Mouse (Mus musculus): ENCODE measurements around the gene 1700011L22Rik. TPM values are rescaled to one million over a fixed set of nuclear protein-coding genes. Genes with fewer than 3 reads are reported as not detected.

The 1700011L22Rik gene
- polyA plus RNA-seq, 1 experiment from 2014 or later = not detected

DNA sequence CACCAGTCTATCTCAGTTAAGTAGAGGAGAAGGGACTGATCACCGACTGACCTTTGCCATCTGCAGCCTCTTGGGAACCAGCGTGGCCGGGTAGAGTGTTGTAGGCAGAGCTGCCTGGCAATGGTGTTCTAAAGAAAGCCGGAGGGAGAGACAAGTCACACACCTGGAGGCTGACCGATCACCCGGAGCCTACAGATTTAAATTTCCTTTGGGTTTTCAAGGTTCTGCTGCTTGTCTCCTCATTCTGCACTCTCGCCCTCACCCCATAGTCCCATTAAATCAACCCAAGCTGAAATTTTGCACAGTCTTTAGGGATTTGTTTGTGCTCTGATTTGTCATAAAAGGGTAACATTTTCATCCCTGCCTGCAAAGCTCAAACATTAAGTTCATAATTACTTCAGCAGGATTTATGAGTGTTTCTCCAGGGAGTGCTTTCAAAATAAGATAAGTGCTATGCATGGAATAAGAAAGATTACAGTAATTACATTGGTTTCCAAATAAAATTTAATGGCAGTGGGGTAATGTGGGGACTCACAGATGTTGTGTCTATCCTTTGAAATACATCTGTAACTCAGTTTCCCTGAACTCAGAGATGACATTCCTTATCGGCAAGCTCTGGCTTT, 19.0 kb downstream of the 1700011L22Rik start:
- Histone ChIP-seq H3K4me1 (replicated peaks) (no peaks in the 10 kb centered on the region), H3K4me3 (no peak overlapping the region), H3K9me3 (no peaks in the 10 kb centered on the region), H3K36me3 (no peaks in the 10 kb centered on the region), H3K4me2 (no peak overlapping the region), H3K9ac (no peak overlapping the region), H3K27ac (replicated peaks) (no peak overlapping the region), H3K27me3 (no peaks in the 10 kb centered on the region)
- ATAC-seq (ENCODE audit: low FRiP score, low read depth) = no peak
- WGBS = 80% methylated on average over 8 of the region's 8 CpGs

DNA sequence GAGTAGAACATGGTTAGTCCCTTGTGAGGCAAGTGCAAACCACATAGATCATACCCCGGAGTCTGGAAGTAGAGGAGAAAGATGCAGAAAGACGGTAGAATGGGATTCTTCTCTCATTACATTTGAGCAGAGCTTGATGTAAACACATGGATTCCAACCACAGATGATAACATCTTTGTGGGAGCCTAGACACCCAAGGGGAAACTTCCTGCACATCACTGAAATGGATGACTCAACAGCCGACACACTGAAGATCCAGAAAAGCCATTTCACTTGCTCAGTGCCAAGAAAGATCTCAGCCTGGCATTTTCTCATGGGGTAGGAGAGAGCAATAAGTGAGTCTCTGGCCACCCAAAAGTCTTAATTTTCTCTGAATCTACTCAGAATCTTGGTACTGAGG, 20.5 kb downstream of the 1700011L22Rik start:
- Histone ChIP-seq H3K4me2 (no peak overlapping the region), H3K4me1 (replicated peaks) (no peaks in the 10 kb centered on the region), H3K4me3 (no peak overlapping the region), H3K9me3 (no peaks in the 10 kb centered on the region), H3K27me3 (no peaks in the 10 kb centered on the region), H3K36me3 (no peaks in the 10 kb centered on the region), H3K9ac (no peak overlapping the region), H3K27ac (replicated peaks) (no peak overlapping the region)
- WGBS = 93% methylated on average over 3 of the region's 3 CpGs
- no peak for ATAC-seq (ENCODE audit: low FRiP score, low read depth)

DNA sequence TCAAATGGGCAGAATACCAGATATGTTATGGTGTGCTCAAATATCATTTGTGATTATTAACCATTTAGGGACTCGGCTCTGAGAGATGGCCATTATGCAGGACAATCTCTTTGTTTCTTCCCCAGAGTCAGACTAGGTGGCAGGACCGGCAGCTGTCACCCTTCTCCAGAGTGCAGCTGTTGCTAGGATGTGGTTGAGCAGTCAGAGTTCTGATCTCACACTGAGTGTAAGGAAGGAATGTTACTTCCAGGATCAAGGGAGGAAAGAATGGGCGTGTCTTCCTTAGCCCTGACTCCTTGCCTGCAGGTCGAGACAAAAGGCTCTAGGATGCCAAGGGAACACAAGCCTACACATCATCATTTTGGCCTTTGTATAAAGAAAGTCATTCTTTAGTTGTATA, 21.2 kb downstream of the 1700011L22Rik start:
- no peak overlapping the region for H3K9ac ChIP-seq
- 77% methylated on average over 4 of the region's 4 CpGs for WGBS
- no peak overlapping the region for H3K27ac ChIP-seq (replicated peaks)
- H3K4me1 ChIP-seq (replicated peaks) = 0 out of 2 replicates have a peak, but pooled peaks cover 6% of the 10 kb centered on the region
- no peaks in the 10 kb centered on the region for H3K9me3 ChIP-seq
- no peak overlapping the region for H3K4me3 ChIP-seq
- no peak for ATAC-seq (ENCODE audit: low FRiP score, low read depth)
- no peaks in the 10 kb centered on the region for H3K27me3 ChIP-seq
- H3K4me2 ChIP-seq = no peak overlapping the region
- H3K36me3 ChIP-seq = no peaks in the 10 kb centered on the region

DNA sequence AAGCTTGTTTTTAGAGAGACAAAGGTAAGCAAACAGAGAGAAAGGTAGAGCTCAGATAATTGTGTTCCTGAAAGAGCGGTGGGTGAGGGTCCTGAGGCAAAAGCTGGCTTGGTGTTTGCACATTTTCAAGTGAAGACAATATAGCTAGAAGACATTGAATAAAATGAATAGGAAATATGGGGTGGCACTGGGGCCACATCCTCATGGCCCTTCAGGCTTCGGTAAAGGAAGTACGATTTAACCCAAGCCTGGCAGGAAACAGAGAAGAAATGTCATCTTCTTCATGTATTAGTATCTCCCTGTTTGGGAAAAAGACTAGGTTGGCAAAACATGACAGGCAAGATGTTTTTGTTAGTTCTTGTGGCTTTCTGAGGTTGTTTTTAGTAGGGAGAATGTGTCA, 22.3 kb downstream of the 1700011L22Rik start:
- no peak for ATAC-seq (ENCODE audit: low FRiP score, low read depth)
- Histone ChIP-seq H3K27ac (replicated peaks) (no peak overlapping the region), H3K9ac (no peak overlapping the region), H3K36me3 (no peaks in the 10 kb centered on the region), H3K27me3 (no peaks in the 10 kb centered on the region), H3K4me2 (no peak overlapping the region), H3K4me3 (no peak overlapping the region), H3K4me1 (replicated peaks) (peaks cover 9% of the 10 kb centered on the region; the same call in 1 of the 2 replicates), H3K9me3 (no peaks in the 10 kb centered on the region)
- 97% methylated on average over 3 of the region's 3 CpGs for WGBS

DNA sequence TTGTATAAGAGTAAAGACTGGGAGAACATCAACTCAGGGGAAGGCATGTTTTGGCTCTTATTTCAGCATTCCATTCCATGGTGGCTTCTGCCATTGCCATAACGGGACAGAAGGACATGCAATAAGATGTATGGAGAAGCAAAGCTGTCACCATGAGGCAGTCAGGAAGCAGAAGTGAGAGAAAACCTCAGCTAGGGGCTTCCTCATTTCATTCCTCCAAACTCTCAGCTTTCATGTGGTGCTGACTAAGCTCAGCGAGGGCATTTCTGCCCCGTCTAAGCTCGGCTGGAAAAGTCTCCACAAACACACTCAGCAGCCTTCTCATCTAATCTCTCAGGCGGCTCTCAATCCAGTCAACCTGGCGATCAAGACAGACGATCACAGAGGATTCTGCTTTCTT, 22.8 kb downstream of the 1700011L22Rik start:
- no peak overlapping the region for H3K9ac ChIP-seq
- H3K27ac ChIP-seq (replicated peaks) = no peak overlapping the region
- no peak overlapping the region for H3K4me3 ChIP-seq
- peaks cover 9% of the 10 kb centered on the region; the same call in 1 of the 2 replicates for H3K4me1 ChIP-seq (replicated peaks)
- no peaks in the 10 kb centered on the region for H3K27me3 ChIP-seq
- no peaks in the 10 kb centered on the region for H3K9me3 ChIP-seq
- ATAC-seq (ENCODE audit: low FRiP score, low read depth) = no peak
- H3K4me2 ChIP-seq = no peak overlapping the region
- no peaks in the 10 kb centered on the region for H3K36me3 ChIP-seq
- WGBS = 90% methylated on average over 7 of the region's 7 CpGs

DNA sequence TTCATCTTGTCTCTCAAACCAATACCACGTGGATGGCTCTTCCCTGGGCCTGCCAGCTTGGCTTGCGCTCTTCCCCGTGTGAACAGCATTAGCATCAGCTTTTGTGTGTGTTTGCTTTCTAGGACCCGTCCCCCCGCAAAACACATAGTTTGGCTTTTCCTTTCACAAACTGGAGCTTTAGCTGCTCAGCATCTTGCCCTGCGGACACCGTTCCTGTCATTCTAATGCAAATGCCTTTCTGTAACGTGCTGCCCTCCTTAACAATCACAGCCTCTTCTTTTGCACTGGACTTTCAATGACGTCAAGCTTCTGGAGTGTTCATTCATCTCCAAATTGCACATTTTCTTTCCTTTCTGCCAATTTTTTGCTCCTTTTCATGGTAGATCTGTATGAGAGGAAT, 24.0 kb downstream of the 1700011L22Rik start:
- Histone ChIP-seq H3K9me3 (no peaks in the 10 kb centered on the region), H3K9ac (no peak overlapping the region), H3K4me3 (no peak overlapping the region), H3K4me2 (no peak overlapping the region), H3K27ac (replicated peaks) (no peak overlapping the region), H3K27me3 (no peaks in the 10 kb centered on the region), H3K36me3 (no peaks in the 10 kb centered on the region), H3K4me1 (replicated peaks) (peaks cover 9% of the 10 kb centered on the region; the same call in 1 of the 2 replicates)
- 30% methylated on average over 9 of the region's 9 CpGs for WGBS
- no peak for ATAC-seq (ENCODE audit: low FRiP score, low read depth)

DNA sequence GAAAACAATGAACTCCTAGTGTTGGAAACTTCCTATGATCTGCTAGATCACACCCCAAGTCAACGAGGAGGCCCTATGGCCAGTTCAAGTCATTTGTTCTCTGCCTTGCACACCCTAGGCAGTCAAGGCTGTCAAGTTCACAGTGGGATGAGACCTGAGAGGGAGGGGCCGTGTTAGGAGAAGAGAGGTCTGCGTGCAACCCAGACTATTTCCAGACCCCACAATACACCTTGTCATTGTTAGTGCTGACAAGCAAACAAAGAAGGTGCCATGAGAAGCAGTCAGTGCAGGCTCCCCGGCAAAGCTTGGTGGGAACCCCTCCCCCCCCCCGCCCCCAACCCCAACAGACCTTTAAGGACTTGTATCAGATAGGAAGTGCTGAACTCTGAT, 25.6 kb downstream of the 1700011L22Rik start:
- Histone ChIP-seq H3K4me1 (replicated peaks) (peaks cover 9% of the 10 kb centered on the region; the same call in 1 of the 2 replicates), H3K27me3 (no peaks in the 10 kb centered on the region), H3K27ac (replicated peaks) (no peak overlapping the region; the same call in 1 of the 2 replicates), H3K9ac (no peak overlapping the region), H3K4me3 (no peak overlapping the region), H3K4me2 (no peak overlapping the region), H3K9me3 (no peaks in the 10 kb centered on the region), H3K36me3 (no peaks in the 10 kb centered on the region)
- ATAC-seq (ENCODE audit: low FRiP score, low read depth) = peak; percentile 19; the same call in 1 of the 2 replicates
- WGBS = 61% methylated on average over 5 of the region's 5 CpGs

DNA sequence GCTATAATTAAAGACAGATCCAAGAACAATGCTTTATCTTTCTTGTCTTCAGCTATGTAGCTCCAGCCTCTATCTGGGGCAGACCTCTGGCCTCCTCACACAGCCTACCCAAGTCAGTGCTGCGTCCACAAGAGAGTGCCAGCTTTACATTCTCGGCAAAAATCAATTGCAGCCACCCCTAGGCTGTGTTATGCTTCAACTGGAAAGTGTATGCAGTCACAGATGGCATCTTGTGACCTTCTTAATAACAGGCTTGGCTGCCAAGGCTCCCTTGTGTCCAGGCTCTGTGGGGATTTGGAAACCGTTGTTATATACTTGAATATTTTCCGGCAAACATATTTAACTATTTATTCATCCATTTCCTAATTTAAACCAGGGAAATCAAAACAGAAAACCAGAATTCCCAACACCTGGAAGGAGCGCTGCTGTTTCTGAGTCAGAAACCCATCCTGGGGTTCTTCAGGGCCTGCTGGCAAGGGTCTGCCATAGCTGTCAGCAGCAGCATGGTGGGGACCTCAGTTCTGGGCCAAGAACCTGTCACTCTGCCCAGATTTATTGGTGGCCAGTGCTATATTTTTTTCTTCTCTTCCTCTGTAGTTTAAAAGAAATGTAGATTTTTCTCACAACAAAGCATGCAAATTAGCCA, 26.1 kb downstream of the 1700011L22Rik start:
- Histone ChIP-seq H3K4me1 (replicated peaks) (peaks cover 9% of the 10 kb centered on the region; the same call in 1 of the 2 replicates), H3K4me3 (no peak overlapping the region), H3K36me3 (no peaks in the 10 kb centered on the region), H3K9me3 (no peaks in the 10 kb centered on the region), H3K9ac (no peak overlapping the region), H3K27ac (replicated peaks) (peak overlapping the region; percentile 8; the same call in 1 of the 2 replicates), H3K27me3 (no peaks in the 10 kb centered on the region), H3K4me2 (no peak overlapping the region)
- 55% methylated on average over 5 of the region's 5 CpGs for WGBS
- ATAC-seq (ENCODE audit: low FRiP score, low read depth) = 0 out of 2 replicates have a peak, but pooled peaks have one; percentile 56

DNA sequence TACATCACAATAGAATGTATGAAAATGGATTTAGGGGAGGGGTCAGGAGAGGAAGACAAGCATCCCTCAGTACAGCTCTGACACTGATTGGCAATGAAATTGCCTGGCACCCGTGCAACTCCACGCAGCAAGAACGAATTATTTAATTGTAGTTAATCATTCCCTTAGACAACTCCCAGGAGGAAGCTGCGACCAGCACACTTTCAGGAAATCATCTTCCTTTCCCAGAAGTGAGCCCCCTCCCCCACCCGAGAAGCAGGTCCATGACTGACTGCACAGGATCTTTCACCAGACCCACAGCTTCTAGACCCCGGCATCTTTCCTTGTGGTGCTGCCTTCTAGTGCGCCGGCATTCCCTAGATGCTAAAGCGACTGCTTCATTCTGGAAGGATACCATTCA, 36.7 kb downstream of the 1700011L22Rik start:
- Histone ChIP-seq H3K27ac (replicated peaks) (no peak overlapping the region), H3K36me3 (no peaks in the 10 kb centered on the region), H3K27me3 (no peaks in the 10 kb centered on the region), H3K4me3 (no peak overlapping the region), H3K4me1 (replicated peaks) (peaks cover 30% of the 10 kb centered on the region), H3K9ac (no peak overlapping the region), H3K9me3 (no peaks in the 10 kb centered on the region), H3K4me2 (no peak overlapping the region)
- no peak for ATAC-seq (ENCODE audit: low FRiP score, low read depth)
- 40% methylated on average over 9 of the region's 9 CpGs for WGBS

DNA sequence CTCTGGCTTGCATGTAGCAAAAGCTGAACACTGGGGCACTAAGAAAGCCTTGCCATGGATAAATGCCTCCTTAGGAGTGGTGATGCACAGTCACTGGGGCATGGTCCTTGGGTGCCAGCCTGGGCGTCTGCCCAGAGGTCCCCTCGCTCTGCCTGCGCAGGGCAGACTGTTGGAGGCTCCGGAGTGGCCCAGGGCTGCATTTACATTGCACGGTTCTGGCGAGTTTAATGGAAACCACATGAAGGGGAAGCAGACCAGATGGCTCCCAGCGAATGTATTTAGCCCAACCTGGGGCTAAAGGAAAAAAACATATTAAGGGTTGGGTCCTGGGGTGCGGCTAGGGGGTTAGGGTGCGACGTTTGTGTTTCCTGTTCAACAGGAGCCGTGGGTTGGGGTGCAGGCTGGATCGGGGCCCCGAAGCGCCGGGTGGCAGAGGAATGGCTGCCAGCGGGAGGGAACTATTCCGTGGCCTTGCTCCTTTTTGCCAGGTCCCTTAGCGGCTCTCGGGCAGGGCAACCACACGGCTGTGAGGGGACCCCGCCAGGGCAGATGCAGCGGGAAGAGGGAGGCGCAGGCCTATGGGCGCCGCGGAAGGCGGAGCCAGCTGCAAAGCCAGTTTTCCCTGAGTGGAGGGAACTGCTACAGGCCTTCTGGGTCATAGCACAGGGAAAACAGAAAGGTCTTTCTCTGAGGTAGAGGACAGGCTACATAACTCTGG, 38.6 kb downstream of the 1700011L22Rik start:
- Histone ChIP-seq H3K9ac (peak overlapping the region; percentile 42), H3K4me2 (peak overlapping the region; percentile 68), H3K4me3 (peak overlapping the region; percentile 38), H3K27me3 (no peaks in the 10 kb centered on the region), H3K27ac (replicated peaks) (peak overlapping the region; percentile 65), H3K36me3 (no peaks in the 10 kb centered on the region), H3K4me1 (replicated peaks) (peaks cover 30% of the 10 kb centered on the region), H3K9me3 (no peaks in the 10 kb centered on the region)
- peak; percentile 80 for ATAC-seq (ENCODE audit: low FRiP score, low read depth)
- WGBS = 4% methylated on average over 27 of the region's 27 CpGs

DNA sequence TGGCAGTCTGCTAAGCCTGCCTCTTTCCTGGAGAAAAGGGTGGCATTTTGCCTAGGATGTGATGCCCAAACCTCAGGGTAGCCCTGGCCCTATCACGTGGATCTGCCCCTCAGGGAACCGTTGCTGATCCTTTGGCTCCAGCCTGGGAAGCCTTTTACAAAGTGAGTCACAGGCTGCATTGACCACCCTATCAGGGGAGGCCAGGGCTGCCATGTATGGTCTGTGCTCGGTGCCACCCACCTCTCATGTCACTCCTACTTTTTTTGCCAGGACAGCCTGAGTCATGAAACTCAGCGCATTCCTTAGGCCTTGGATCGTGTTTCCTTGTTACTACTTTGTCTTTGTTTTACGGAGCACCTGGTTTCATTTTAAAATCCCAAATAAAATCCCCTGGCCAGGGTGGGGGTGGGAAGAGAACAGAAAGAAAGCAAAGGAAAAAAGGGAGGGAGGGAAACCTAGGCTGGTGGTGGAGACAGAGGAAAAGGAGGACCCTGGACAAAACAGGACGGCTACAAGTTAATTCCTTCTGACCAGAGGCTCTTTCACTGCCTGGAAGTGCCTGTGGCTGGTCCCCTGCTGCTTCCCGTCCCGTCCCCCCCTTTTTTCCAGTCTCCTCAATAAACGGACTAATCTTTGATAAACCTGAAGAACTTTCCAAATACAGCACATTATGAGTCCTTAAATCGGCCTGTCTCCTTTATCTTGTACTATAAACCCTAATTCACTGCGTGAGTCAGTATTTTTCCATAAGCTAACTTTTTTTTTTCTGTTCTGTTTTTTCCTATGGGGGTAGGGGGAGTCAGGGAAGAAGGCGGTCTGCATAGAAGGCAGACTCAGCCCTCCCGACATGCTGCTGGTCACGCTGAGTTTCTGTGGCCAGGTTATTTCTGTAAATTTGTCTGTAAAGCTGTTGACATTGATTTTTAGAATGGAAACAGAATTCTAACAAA, 39.4 kb downstream of the 1700011L22Rik start:
- peak; percentile 56; the same call in 1 of the 2 replicates for ATAC-seq (ENCODE audit: low FRiP score, low read depth)
- Histone ChIP-seq H3K9me3 (no peaks in the 10 kb centered on the region), H3K4me1 (replicated peaks) (peaks cover 30% of the 10 kb centered on the region), H3K27ac (replicated peaks) (peak overlapping the region; percentile 65), H3K27me3 (no peaks in the 10 kb centered on the region), H3K9ac (0 out of 2 replicates have a peak overlapping the region, but pooled peaks have one; percentile 42), H3K4me2 (peak overlapping the region; percentile 68), H3K36me3 (no peaks in the 10 kb centered on the region), H3K4me3 (peak overlapping the region; percentile 38; the same call in 1 of the 2 replicates)
- WGBS = 16% methylated on average over 15 of the region's 15 CpGs
